ENCODE assay signal across 8 mouse cellular contexts in the genomic region with DNA sequence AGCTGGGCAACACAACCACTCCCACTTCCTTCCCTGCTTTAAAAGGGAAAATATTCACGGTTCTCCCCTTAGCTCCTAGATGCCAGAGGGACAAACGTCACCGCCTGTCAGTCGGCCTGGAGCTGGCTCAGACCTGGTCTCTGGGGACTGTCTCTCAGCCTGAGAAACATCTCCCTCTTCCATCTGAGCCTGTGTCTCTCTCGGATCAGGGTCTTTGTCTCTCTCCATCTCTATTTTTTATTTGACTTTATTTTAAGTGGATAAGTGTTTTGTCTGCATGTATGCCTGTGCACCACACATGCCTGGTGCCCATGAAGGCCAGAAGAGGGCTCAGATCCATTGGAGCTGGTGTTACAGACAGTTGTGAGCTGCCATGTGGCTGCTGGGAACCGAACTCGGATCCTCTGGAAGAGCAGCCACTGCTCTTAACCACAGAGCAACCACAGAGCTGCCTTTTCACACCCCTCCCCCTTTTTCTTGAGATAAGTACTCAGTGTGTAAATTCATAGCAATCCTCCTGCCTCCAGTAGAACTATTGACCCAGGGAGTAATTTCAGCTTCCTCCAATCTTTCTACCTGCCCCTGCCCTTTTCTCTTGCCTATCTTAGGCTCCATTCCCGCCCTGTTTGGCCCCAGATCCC. TPM values are rescaled to one million over a fixed set of nuclear protein-coding genes. Genes with fewer than 3 reads are reported as not detected.
A peak's percentile ranks its signal among the peaks of the same experiment; 100 is the strongest.
DNase-seq lines count a peak whose midpoint lies in the region; ATAC-seq and TF ChIP-seq lines count a peak whose summit lies in the region.

No protein-coding gene starts in this region.

- peaks cover 6% of the 10 kb centered on the region for H3K4me1 ChIP-seq in liver, adult 2 months (ENCODE audit: control insufficient read depth, insufficient read depth, low read length)
- peaks cover 29% of the 10 kb centered on the region for H3K4me1 ChIP-seq in liver, embryonic 11.5 days (replicated peaks; ENCODE audit: control insufficient read depth, insufficient read depth, low read length)
- H3K4me1 ChIP-seq in embryonic facial prominence, embryonic 15.5 days: peaks cover 50% of the 10 kb centered on the region
- H3K4me1 ChIP-seq in midbrain, embryonic 15.5 days: peaks cover 24% of the 10 kb centered on the region
- peaks cover 22% of the 10 kb centered on the region for H3K4me1 ChIP-seq in liver, postnatal 0 days (ENCODE audit: insufficient read depth)

- intact Hi-C loops in heart, postnatal 36 days (cut with DNase I): loop anchor here (10.0 kb wide), 1 partner anchor 318 kb away; no protein-coding TSS in a partner anchor

- no peak overlapping the region for H3K9ac ChIP-seq in liver, adult 2 months (ENCODE audit: low read depth, low read length)
- H3K9ac ChIP-seq in liver, embryonic 11.5 days (ENCODE audit: low read depth, low read length): no peak overlapping the region
- no peak overlapping the region for H3K9ac ChIP-seq in embryonic facial prominence, embryonic 15.5 days
- no peak overlapping the region for H3K9ac ChIP-seq in midbrain, embryonic 15.5 days
- H3K9ac ChIP-seq in liver, postnatal 0 days (replicated peaks): no peak overlapping the region

- H3K27me3 ChIP-seq in liver, adult 2 months (ENCODE audit: control insufficient read depth, insufficient read depth, low read length): no peaks in the 10 kb centered on the region
- no peaks in the 10 kb centered on the region; the same call in none of the 2 replicates for H3K27me3 ChIP-seq in liver, embryonic 11.5 days (replicated peaks; ENCODE audit: control insufficient read depth, insufficient read depth, low read length)
- no peaks in the 10 kb centered on the region for H3K27me3 ChIP-seq in embryonic facial prominence, embryonic 15.5 days
- H3K27me3 ChIP-seq in midbrain, embryonic 15.5 days (replicated peaks): no peaks in the 10 kb centered on the region
- H3K27me3 ChIP-seq in liver, postnatal 0 days (ENCODE audit: insufficient read depth, low read length): 0 out of 2 replicates have a peak, but pooled peaks cover 7% of the 10 kb centered on the region

- peak overlapping the region; percentile 30 for H3K27ac ChIP-seq in liver, adult 2 months (replicated peaks; ENCODE audit: insufficient read depth, low read depth, low read length)
- no peak overlapping the region for H3K27ac ChIP-seq in liver, embryonic 11.5 days (ENCODE audit: low read depth, low read length)
- peak overlapping the region; percentile 44; the same call in 1 of the 2 replicates for H3K27ac ChIP-seq in embryonic facial prominence, embryonic 15.5 days (replicated peaks)
- 0 out of 2 replicates have a peak overlapping the region, but pooled peaks have one; percentile 42 for H3K27ac ChIP-seq in midbrain, embryonic 15.5 days
- no peak overlapping the region for H3K27ac ChIP-seq in liver, postnatal 0 days (ENCODE audit: low read depth)

- no peak for TF ChIP-seq CTCF in liver, adult 2 months (IDR thresholded peaks at IDR 0.05; ENCODE audit: low read depth, low read length)
- no peak for TF ChIP-seq CTCF in liver, postnatal 0 days (IDR thresholded peaks at IDR 0.05; ENCODE audit: low read depth)

- no peak for ATAC-seq in liver, embryonic 11.5 days (replicated peaks; ENCODE audit: low FRiP score)
- ATAC-seq in embryonic facial prominence, embryonic 15.5 days (ENCODE audit: insufficient number of reproducible peaks, low FRiP score, low TSS enrichment, low read depth): no peak
- no peak for ATAC-seq in midbrain, embryonic 15.5 days (replicated peaks)
- ATAC-seq in liver, postnatal 0 days: no peak

- DNase-seq in liver, adult 2 months (ENCODE audit: extremely low read depth, low read depth, low spot score): no peak
- no peak for DNase-seq in liver, embryonic 11.5 days (ENCODE audit: low spot score)
- peak; percentile 62 to 66 for DNase-seq in heart, postnatal 36 days
- no peak for DNase-seq in adrenal gland, adult 8-10 months
- DNase-seq in liver, postnatal 0 days: no peak
- no peak for DNase-seq in testis, postnatal 14 days (ENCODE audit: low spot score)

- no peak for TF ChIP-seq POLR2A in liver, adult 2 months (IDR thresholded peaks at IDR 0.05; ENCODE audit: extremely low read depth, insufficient read depth, low read length)

- H3K9me3 ChIP-seq in liver, embryonic 11.5 days (ENCODE audit: control insufficient read depth, low read length): no peaks in the 10 kb centered on the region
- H3K9me3 ChIP-seq in embryonic facial prominence, embryonic 15.5 days (replicated peaks): no peaks in the 10 kb centered on the region
- H3K9me3 ChIP-seq in midbrain, embryonic 15.5 days: no peaks in the 10 kb centered on the region
- H3K9me3 ChIP-seq in liver, postnatal 0 days (ENCODE audit: low read length): no peaks in the 10 kb centered on the region

- no peaks in the 10 kb centered on the region for H3K36me3 ChIP-seq in liver, adult 2 months (ENCODE audit: control insufficient read depth, insufficient read depth, low read length)
- H3K36me3 ChIP-seq in liver, embryonic 11.5 days (ENCODE audit: control insufficient read depth, insufficient read depth, low read length): no peaks in the 10 kb centered on the region
- no peaks in the 10 kb centered on the region for H3K36me3 ChIP-seq in embryonic facial prominence, embryonic 15.5 days
- H3K36me3 ChIP-seq in midbrain, embryonic 15.5 days (replicated peaks): no peaks in the 10 kb centered on the region
- no peaks in the 10 kb centered on the region for H3K36me3 ChIP-seq in liver, postnatal 0 days (replicated peaks; ENCODE audit: insufficient read depth, low read length)

- no peak overlapping the region for H3K4me3 ChIP-seq in liver, adult 2 months (ENCODE audit: insufficient read depth, low read depth, low read length)
- no peak overlapping the region for H3K4me3 ChIP-seq in liver, embryonic 11.5 days (ENCODE audit: low read depth, low read length)
- no peak overlapping the region for H3K4me3 ChIP-seq in embryonic facial prominence, embryonic 15.5 days (replicated peaks)
- H3K4me3 ChIP-seq in midbrain, embryonic 15.5 days: no peak overlapping the region
- H3K4me3 ChIP-seq in liver, postnatal 0 days (ENCODE audit: low read depth, low read length): no peak overlapping the region

- TF ChIP-seq EP300 in liver, postnatal 0 days (IDR thresholded peaks at IDR 0.05; ENCODE audit: low read depth): no peak

- H3K4me2 ChIP-seq in liver, embryonic 11.5 days: no peak overlapping the region
- H3K4me2 ChIP-seq in embryonic facial prominence, embryonic 15.5 days (replicated peaks): no peak overlapping the region
- no peak overlapping the region for H3K4me2 ChIP-seq in midbrain, embryonic 15.5 days
- no peak overlapping the region for H3K4me2 ChIP-seq in liver, postnatal 0 days (ENCODE audit: low read depth, low read length)

- H3K79me2 ChIP-seq in liver, adult 2 months (ENCODE audit: control insufficient read depth, insufficient read depth, low read length): no peaks in the 10 kb centered on the region

- 77% methylated on average over 8 of the region's 8 CpGs for WGBS in liver, adult 2 months
- 28% methylated on average over 8 of the region's 8 CpGs for whole genome bisulfite sequencing in liver, embryonic 11.5 days
- WGBS in embryonic facial prominence, embryonic 15.5 days: 29% methylated on average over 8 of the region's 8 CpGs
- WGBS in midbrain, embryonic 15.5 days: 23% methylated on average over 8 of the region's 8 CpGs
- 36% methylated on average over 8 of the region's 8 CpGs for WGBS in liver, postnatal 0 days (ENCODE audit: insufficient replicate concordance)

RNA-seq across cellular contexts. Expression of gene Ppp1r14a, which starts 3.5 kb away (rescaled TPM):
- 1.0 and 1.7 TPM in 2 replicates for total RNA-seq in liver, adult 2 months (2014; rRNA removed)
- 5.0 and 11.3 TPM in 2 replicates for polyA plus RNA-seq in liver, adult 2 months (2012; rRNA removed)
- 6.0 and 6.9 TPM in 2 replicates for polyA plus RNA-seq in liver, embryonic 11.5 days (2014; fragmentation: Nextera tagmentation; extraction: Ambion mirVana)
- polyA plus RNA-seq in embryonic facial prominence, embryonic 15.5 days (2015; fragmentation: Nextera tagmentation; extraction: Ambion mirVana): 17.3 and 18.1 TPM in 2 replicates
- total RNA-seq in heart, postnatal 36 days (2021): 10 to 100 TPM in 1 of 2 experiments, 1 to 10 TPM in 1; 9.6 to 10.5 TPM
- 3.3 and 4.3 TPM in 2 replicates for polyA plus RNA-seq in midbrain, embryonic 15.5 days (2015; fragmentation: Nextera tagmentation; extraction: Ambion mirVana)
- 1 to 10 TPM; 4.8 to 8.0 (median 5.5) TPM for total RNA-seq in adrenal gland, adult 8-10 months (2022)
- polyA plus RNA-seq in liver, postnatal 0 days (2015; fragmentation: Nextera tagmentation; extraction: Ambion mirVana): 5.5 and 5.8 TPM in 2 replicates

RNA-seq across cellular contexts. Expression of gene Spint2, which starts 10.9 kb away (rescaled TPM):
- 24.8 and 28.9 TPM in 2 replicates for total RNA-seq in liver, adult 2 months (2014; rRNA removed)
- 120 and 133 TPM in 2 replicates for polyA plus RNA-seq in liver, adult 2 months (2012; rRNA removed)
- polyA plus RNA-seq in liver, embryonic 11.5 days (2014; fragmentation: Nextera tagmentation; extraction: Ambion mirVana): 51.6 and 53.7 TPM in 2 replicates
- polyA plus RNA-seq in embryonic facial prominence, embryonic 15.5 days (2015; fragmentation: Nextera tagmentation; extraction: Ambion mirVana): 212 and 261 TPM in 2 replicates
- 10 to 100 TPM; 34.8 to 44.9 TPM for total RNA-seq in heart, postnatal 36 days (2021)
- polyA plus RNA-seq in midbrain, embryonic 15.5 days (2015; fragmentation: Nextera tagmentation; extraction: Ambion mirVana): 72.4 and 77.3 TPM in 2 replicates
- 100 to 1,000 TPM in 2 of 4 experiments, 10 to 100 TPM in 2; 75.9 to 116 (median 96.8) TPM for total RNA-seq in adrenal gland, adult 8-10 months (2022)
- 84.8 and 94.7 TPM in 2 replicates for polyA plus RNA-seq in liver, postnatal 0 days (2015; fragmentation: Nextera tagmentation; extraction: Ambion mirVana)

RNA-seq across cellular contexts. Expression of gene Dpf1, which starts 11.2 kb away (rescaled TPM):
- 0.13 TPM in 1 of 2 replicates, not detected in the other for total RNA-seq in liver, adult 2 months (2014; rRNA removed)
- polyA plus RNA-seq in liver, adult 2 months (2012; rRNA removed): 0.05 and 0.28 TPM in 2 replicates
- 6.1 and 7.5 TPM in 2 replicates for polyA plus RNA-seq in liver, embryonic 11.5 days (2014; fragmentation: Nextera tagmentation; extraction: Ambion mirVana)
- polyA plus RNA-seq in embryonic facial prominence, embryonic 15.5 days (2015; fragmentation: Nextera tagmentation; extraction: Ambion mirVana): 14.4 and 20.4 TPM in 2 replicates
- total RNA-seq in heart, postnatal 36 days (2021): under 1 TPM; 0.44 to 0.51 TPM
- polyA plus RNA-seq in midbrain, embryonic 15.5 days (2015; fragmentation: Nextera tagmentation; extraction: Ambion mirVana): 256 and 261 TPM in 2 replicates
- total RNA-seq in adrenal gland, adult 8-10 months (2022): 1 to 10 TPM; 2.6 to 6.1 (median 4.0) TPM
- polyA plus RNA-seq in liver, postnatal 0 days (2015; fragmentation: Nextera tagmentation; extraction: Ambion mirVana): 0.63 and 0.69 TPM in 2 replicates

RNA-seq across cellular contexts. Expression of gene 2200002D01Rik, which starts 44.3 kb away (rescaled TPM):
- 2.3 and 6.9 TPM in 2 replicates for total RNA-seq in liver, adult 2 months (2014; rRNA removed)
- polyA plus RNA-seq in liver, adult 2 months (2012; rRNA removed): 5.2 and 7.4 TPM in 2 replicates
- polyA plus RNA-seq in liver, embryonic 11.5 days (2014; fragmentation: Nextera tagmentation; extraction: Ambion mirVana): 3.2 and 4.4 TPM in 2 replicates
- polyA plus RNA-seq in embryonic facial prominence, embryonic 15.5 days (2015; fragmentation: Nextera tagmentation; extraction: Ambion mirVana): 11.5 and 12.2 TPM in 2 replicates
- 1 to 10 TPM; 1.9 to 2.0 TPM for total RNA-seq in heart, postnatal 36 days (2021)
- 1.1 and 1.5 TPM in 2 replicates for polyA plus RNA-seq in midbrain, embryonic 15.5 days (2015; fragmentation: Nextera tagmentation; extraction: Ambion mirVana)
- total RNA-seq in adrenal gland, adult 8-10 months (2022): 1 to 10 TPM; 3.0 to 6.9 (median 3.7) TPM
- 1.9 and 3.3 TPM in 2 replicates for polyA plus RNA-seq in liver, postnatal 0 days (2015; fragmentation: Nextera tagmentation; extraction: Ambion mirVana)

RNA-seq across cellular contexts. Expression of gene Yif1b, which starts 54.4 kb away (rescaled TPM):
- total RNA-seq in liver, adult 2 months (2014; rRNA removed): 40.7 and 59.9 TPM in 2 replicates
- 132 and 143 TPM in 2 replicates for polyA plus RNA-seq in liver, adult 2 months (2012; rRNA removed)
- polyA plus RNA-seq in liver, embryonic 11.5 days (2014; fragmentation: Nextera tagmentation; extraction: Ambion mirVana): 95.7 and 101 TPM in 2 replicates
- polyA plus RNA-seq in embryonic facial prominence, embryonic 15.5 days (2015; fragmentation: Nextera tagmentation; extraction: Ambion mirVana): 121 TPM in 2 replicates
- 10 to 100 TPM; 69.1 to 73.8 TPM for total RNA-seq in heart, postnatal 36 days (2021)
- polyA plus RNA-seq in midbrain, embryonic 15.5 days (2015; fragmentation: Nextera tagmentation; extraction: Ambion mirVana): 91.2 and 95.1 TPM in 2 replicates
- total RNA-seq in adrenal gland, adult 8-10 months (2022): 10 to 100 TPM; 42.7 to 50.6 (median 44.6) TPM
- 45.0 and 46.8 TPM in 2 replicates for polyA plus RNA-seq in liver, postnatal 0 days (2015; fragmentation: Nextera tagmentation; extraction: Ambion mirVana)

Comparison
In these comparisons a context has a peak if more than half of its experiments do, and no peak if none do; other contexts are left out.
1. H3K27ac ChIP-seq: peak in liver, adult 2 months (single experiment), embryonic facial prominence, embryonic 15.5 days (single experiment) and midbrain, embryonic 15.5 days (single experiment); none in liver, embryonic 11.5 days (single experiment) and liver, postnatal 0 days (single experiment).
2. DNase-seq: peak in heart, postnatal 36 days (2 of 2); none in liver, adult 2 months (single experiment), liver, embryonic 11.5 days (single experiment), adrenal gland, adult 8-10 months (single experiment), liver, postnatal 0 days (single experiment) and testis, postnatal 14 days (single experiment).
3. RNA of gene Dpf1, which starts 11.2 kb away (polyA plus RNA-seq): 256 to 261 TPM in midbrain, embryonic 15.5 days; 14.4 to 20.4 TPM in embryonic facial prominence, embryonic 15.5 days, 6.1 to 7.5 TPM in liver, embryonic 11.5 days, 0.63 to 0.69 TPM in liver, postnatal 0 days and 0.05 to 0.28 TPM in liver, adult 2 months; every median in the first group is over 10 times any median in the second.